Mouse (Mus musculus): Measurements from ENCODE around the gene 2010111I01Rik.
"Not testable (repeated sequence)": the region's sequence is repeated elsewhere in the genome, so short reads cannot be mapped to it uniquely, and the experiment has no call there.

2010111I01Rik gene

GRCm38 (mm10) chr13:62964640-62965311 is at the start of gene 2010111I01Rik:
Gene 2010111I01Rik, plus strand, starts transcription at chr13:62964893.
- peak; percentile 99 for DNase-seq

GRCm38 (mm10) chr13:62916675-62917074 is 48.0 kb upstream of the 2010111I01Rik start:
- peak; percentile 9 to 23 for DNase-seq

- DNase-seq = peak; percentile 9 to 12
These were observed 47.1 kb upstream of the 2010111I01Rik start for GRCm38 (mm10) chr13:62917416-62918110.

GRCm38 (mm10) chr13:62919647-62920341 is 44.9 kb upstream of the 2010111I01Rik start:
- DNase-seq = peak; percentile 87 to 92

GRCm38 (mm10) chr13:62922645-62923044 is 42.0 kb upstream of the 2010111I01Rik start:
- no peak for DNase-seq

GRCm38 (mm10) chr13:62923182-62923581 is 41.5 kb upstream of the 2010111I01Rik start:
- DNase-seq = no peak

GRCm38 (mm10) chr13:62926479-62926878 is 38.2 kb upstream of the 2010111I01Rik start:
- peak; percentile 25 to 35 for DNase-seq

- no peak for DNase-seq
These were observed 37.2 kb upstream of the 2010111I01Rik start for GRCm38 (mm10) chr13:62927470-62927869.

- DNase-seq = not testable (repeated sequence)
These were observed 35.5 kb upstream of the 2010111I01Rik start for GRCm38 (mm10) chr13:62929144-62929543.

- peak; percentile 10 for DNase-seq
These were observed 34.8 kb upstream of the 2010111I01Rik start for GRCm38 (mm10) chr13:62929766-62930389.

- no peak for DNase-seq
These were observed 32.2 kb upstream of the 2010111I01Rik start for GRCm38 (mm10) chr13:62932452-62932851.

GRCm38 (mm10) chr13:62939371-62939770 is 25.3 kb upstream of the 2010111I01Rik start:
- no peak for DNase-seq

GRCm38 (mm10) chr13:62939797-62940196 is 24.9 kb upstream of the 2010111I01Rik start:
- DNase-seq = no peak

- DNase-seq = no peak
These were observed 24.0 kb upstream of the 2010111I01Rik start for GRCm38 (mm10) chr13:62940721-62941120.

GRCm38 (mm10) chr13:62941341-62942005 is 23.2 kb upstream of the 2010111I01Rik start:
- DNase-seq = no peak

GRCm38 (mm10) chr13:62943274-62943830 is 21.3 kb upstream of the 2010111I01Rik start:
- DNase-seq = no peak

GRCm38 (mm10) chr13:62944109-62944508 is 20.6 kb upstream of the 2010111I01Rik start:
- DNase-seq = no peak

GRCm38 (mm10) chr13:62949560-62950188 is 15.0 kb upstream of the 2010111I01Rik start:
- DNase-seq = no peak

GRCm38 (mm10) chr13:62951606-62952005 is 13.1 kb upstream of the 2010111I01Rik start:
- DNase-seq = no peak

GRCm38 (mm10) chr13:62952047-62952446 is 12.6 kb upstream of the 2010111I01Rik start:
- DNase-seq = no peak

GRCm38 (mm10) chr13:62952624-62953023 is 12.1 kb upstream of the 2010111I01Rik start:
- no peak for DNase-seq

GRCm38 (mm10) chr13:62955997-62956396 is 8.7 kb upstream of the 2010111I01Rik start:
- no peak for DNase-seq
